12 mouse cellular contexts compared by ENCODE assay signal in genomic region chr16:91085239-91085825, GRCm38 (mm10). TPM values are rescaled to one million over a fixed set of nuclear protein-coding genes. Genes with fewer than 3 reads are reported as not detected.
DNase-seq lines count a peak whose midpoint lies in the region; ATAC-seq and TF ChIP-seq lines count a peak whose summit lies in the region.
"Had no signal": no experiment of that assay in that cellular context is flagged by ENCODE, and none has a peak within 500 bp of the region (broad histone marks: within the 10 kb centered on the region; RNA-seq: fewer than 3 reads in every experiment).

No protein-coding gene starts in this region.

- no peak for TF ChIP-seq POLR2A in lung, adult 2 months (IDR thresholded peaks at IDR 0.05; ENCODE audit: borderline replicate concordance, extremely low read depth, low read depth, low read length)

- ATAC-seq in forebrain, embryonic 15.5 days (replicated peaks), result peak; percentile 59
- no peak for ATAC-seq in forebrain, embryonic 11.5 days (replicated peaks; ENCODE audit: low FRiP score)
- peak; percentile 31; the same call in 1 of the 2 replicates for ATAC-seq in lung, embryonic 14.5 days (ENCODE audit: insufficient read depth)
- peak; percentile 75 for ATAC-seq in forebrain, embryonic 16.5 days
- ATAC-seq in liver, embryonic 16.5 days (ENCODE audit: low read depth), result no peak
- ATAC-seq: midbrain, embryonic 15.5 days had no signal

- H3K27ac ChIP-seq in forebrain, embryonic 15.5 days (replicated peaks), result no peak overlapping the region
- no peak overlapping the region for H3K27ac ChIP-seq in forebrain, embryonic 11.5 days (ENCODE audit: low read depth, low read length)
- no peak overlapping the region for H3K27ac ChIP-seq in lung, embryonic 14.5 days (ENCODE audit: low read depth)
- no peak overlapping the region for H3K27ac ChIP-seq in forebrain, embryonic 16.5 days (ENCODE audit: low read length)
- peak overlapping the region; percentile 35 for H3K27ac ChIP-seq in liver, embryonic 16.5 days (ENCODE audit: low read length)
- H3K27ac ChIP-seq: midbrain, embryonic 15.5 days had no signal

- DNase-seq in forebrain, embryonic 11.5 days (ENCODE audit: low spot score), result no peak
- peak; percentile 64 for DNase-seq in lung, embryonic 14.5 days
- no peak for DNase-seq in lung, adult 2 months
- DNase-seq in urinary bladder, postnatal 10 days (ENCODE audit: low spot score), result no peak
- DNase-seq: right cerebral cortex, postnatal 14 days had no signal

- WGBS in forebrain, embryonic 15.5 days, result 47% methylated on average over 17 of the region's 17 CpGs
- WGBS in forebrain, embryonic 11.5 days, result 75% methylated on average over 17 of the region's 17 CpGs
- WGBS in lung, embryonic 14.5 days, result 42% methylated on average over 17 of the region's 17 CpGs
- 47% methylated on average over 17 of the region's 17 CpGs for WGBS in lung, adult 2 months
- WGBS in forebrain, embryonic 16.5 days, result 50% methylated on average over 17 of the region's 17 CpGs
- 76% methylated on average over 17 of the region's 17 CpGs for WGBS in liver, embryonic 16.5 days (ENCODE audit: insufficient replicate concordance)

- no peak overlapping the region for H3K9ac ChIP-seq in forebrain, embryonic 15.5 days (replicated peaks)
- no peak overlapping the region for H3K9ac ChIP-seq in forebrain, embryonic 11.5 days (ENCODE audit: low read length)
- H3K9ac ChIP-seq in lung, embryonic 14.5 days, result no peak overlapping the region
- H3K9ac ChIP-seq in forebrain, embryonic 16.5 days (replicated peaks; ENCODE audit: low read depth, low read length), result no peak overlapping the region
- H3K9ac ChIP-seq in liver, embryonic 16.5 days (ENCODE audit: low read depth, low read length), result no peak overlapping the region; the same call in 1 of the 2 replicates
- H3K9ac ChIP-seq: midbrain, embryonic 15.5 days had no signal

- peaks cover 4% of the 10 kb centered on the region; the same call in 1 of the 2 replicates for H3K27me3 ChIP-seq in forebrain, embryonic 15.5 days
- peaks cover 2% of the 10 kb centered on the region; the same call in 1 of the 2 replicates for H3K27me3 ChIP-seq in forebrain, embryonic 11.5 days (ENCODE audit: control insufficient read depth, insufficient read depth, low read length)
- no peaks in the 10 kb centered on the region for H3K27me3 ChIP-seq in lung, embryonic 14.5 days (ENCODE audit: insufficient read depth, low read length)
- H3K27me3 ChIP-seq in forebrain, embryonic 16.5 days (replicated peaks; ENCODE audit: control insufficient read depth, insufficient read depth, low read length), result 0 out of 2 replicates have a peak, but pooled peaks cover 3% of the 10 kb centered on the region
- no peaks in the 10 kb centered on the region for H3K27me3 ChIP-seq in liver, embryonic 16.5 days (ENCODE audit: control insufficient read depth, insufficient read depth, low read depth, low read length)

- no peak for TF ChIP-seq CTCF in lung, embryonic 14.5 days (IDR thresholded peaks at IDR 0.05; ENCODE audit: low read depth)
- TF ChIP-seq CTCF in lung, adult 2 months (IDR thresholded peaks at IDR 0.05; ENCODE audit: insufficient read depth, low read length), result no peak

- H3K4me3 ChIP-seq in forebrain, embryonic 15.5 days, result peak overlapping the region; percentile 6; the same call in 1 of the 2 replicates
- H3K4me3 ChIP-seq in forebrain, embryonic 11.5 days (ENCODE audit: low read depth, low read length), result no peak overlapping the region
- no peak overlapping the region for H3K4me3 ChIP-seq in lung, embryonic 14.5 days (ENCODE audit: low read depth, low read length)
- no peak overlapping the region for H3K4me3 ChIP-seq in lung, adult 2 months (replicated peaks; ENCODE audit: extremely low read depth, low read depth, low read length)
- no peak overlapping the region for H3K4me3 ChIP-seq in forebrain, embryonic 16.5 days (replicated peaks; ENCODE audit: low read length)
- H3K4me3 ChIP-seq in liver, embryonic 16.5 days (ENCODE audit: low read depth, low read length), result no peak overlapping the region
- H3K4me3 ChIP-seq: midbrain, embryonic 15.5 days had no signal

- H3K9me3 ChIP-seq in forebrain, embryonic 15.5 days, result no peaks in the 10 kb centered on the region
- no peaks in the 10 kb centered on the region for H3K9me3 ChIP-seq in forebrain, embryonic 11.5 days (ENCODE audit: control insufficient read depth, low read length)
- H3K9me3 ChIP-seq in lung, embryonic 14.5 days (ENCODE audit: low read depth, low read length), result no peaks in the 10 kb centered on the region
- H3K9me3 ChIP-seq in forebrain, embryonic 16.5 days (ENCODE audit: control insufficient read depth, low read length), result no peaks in the 10 kb centered on the region
- H3K9me3 ChIP-seq in liver, embryonic 16.5 days (replicated peaks; ENCODE audit: control insufficient read depth, low read length), result peaks cover 4% of the 10 kb centered on the region; the same call in 1 of the 2 replicates
- H3K9me3 ChIP-seq: midbrain, embryonic 15.5 days had no signal

- peak overlapping the region; percentile 34 for H3K4me2 ChIP-seq in forebrain, embryonic 15.5 days (replicated peaks)
- no peak overlapping the region for H3K4me2 ChIP-seq in forebrain, embryonic 11.5 days (ENCODE audit: low read depth, low read length, severe bottlenecking)
- no peak overlapping the region for H3K4me2 ChIP-seq in lung, embryonic 14.5 days
- peak overlapping the region; percentile 36 for H3K4me2 ChIP-seq in forebrain, embryonic 16.5 days (ENCODE audit: low read length)
- no peak overlapping the region for H3K4me2 ChIP-seq in liver, embryonic 16.5 days (ENCODE audit: low read depth, low read length)
- H3K4me2 ChIP-seq: midbrain, embryonic 15.5 days had no signal

- H3K36me3 ChIP-seq in forebrain, embryonic 15.5 days, result no peaks in the 10 kb centered on the region
- H3K36me3 ChIP-seq in forebrain, embryonic 11.5 days (ENCODE audit: control insufficient read depth, insufficient read depth, low read length), result no peaks in the 10 kb centered on the region
- H3K36me3 ChIP-seq in lung, embryonic 14.5 days (ENCODE audit: insufficient read depth), result no peaks in the 10 kb centered on the region
- H3K36me3 ChIP-seq in forebrain, embryonic 16.5 days (ENCODE audit: control insufficient read depth, insufficient read depth), result no peaks in the 10 kb centered on the region
- H3K36me3 ChIP-seq in liver, embryonic 16.5 days (ENCODE audit: control insufficient read depth, insufficient read depth), result no peaks in the 10 kb centered on the region
- H3K36me3 ChIP-seq: G1E; midbrain, embryonic 15.5 days had no signal

- peaks cover 19% of the 10 kb centered on the region for H3K4me1 ChIP-seq in forebrain, embryonic 15.5 days
- H3K4me1 ChIP-seq in forebrain, embryonic 11.5 days (replicated peaks; ENCODE audit: control insufficient read depth, insufficient read depth, low read length), result no peaks in the 10 kb centered on the region; the same call in 1 of the 2 replicates
- no peaks in the 10 kb centered on the region; the same call in 1 of the 2 replicates for H3K4me1 ChIP-seq in lung, embryonic 14.5 days (ENCODE audit: insufficient read depth)
- H3K4me1 ChIP-seq in lung, adult 2 months (ENCODE audit: control insufficient read depth, insufficient read depth, low read length), result no peaks in the 10 kb centered on the region
- peaks cover 12% of the 10 kb centered on the region for H3K4me1 ChIP-seq in forebrain, embryonic 16.5 days (replicated peaks; ENCODE audit: control insufficient read depth, insufficient read depth, low read length)
- peaks cover 40% of the 10 kb centered on the region for H3K4me1 ChIP-seq in liver, embryonic 16.5 days (ENCODE audit: control insufficient read depth, low read depth, low read length)
- H3K4me1 ChIP-seq: midbrain, embryonic 15.5 days had no signal

RNA-seq across cellular contexts. Expression of gene 4932438H23Rik, which starts 9.6 kb away (rescaled TPM):
- 0.60 and 0.89 TPM in 2 replicates for polyA plus RNA-seq in forebrain, embryonic 15.5 days (2015; fragmentation: Nextera tagmentation; extraction: Ambion mirVana)
- 0.17 TPM in 1 of 2 replicates, not detected in the other for polyA plus RNA-seq in forebrain, embryonic 11.5 days (2014; fragmentation: Nextera tagmentation; extraction: Ambion mirVana)
- polyA plus RNA-seq in lung, embryonic 14.5 days (2014; fragmentation: Nextera tagmentation; extraction: Ambion mirVana), result 0.11 TPM in 1 of 2 replicates, not detected in the other
- 0.23 and 0.30 TPM in 2 replicates for polyA plus RNA-seq in lung, adult 2 months (2012; rRNA removed)
- 0.32 and 0.39 TPM in 2 replicates for polyA plus RNA-seq in forebrain, embryonic 16.5 days (2015; fragmentation: Nextera tagmentation; extraction: Ambion mirVana)
- polyA plus RNA-seq in liver, embryonic 16.5 days (2015; fragmentation: Nextera tagmentation; extraction: Ambion mirVana), result not detected in 2 replicates
- polyA plus RNA-seq: intestine, embryonic 14.5 days; limb, embryonic 11.5 days had no signal

RNA-seq across cellular contexts. Expression of gene Paxbp1, which starts 41.0 kb away (rescaled TPM):
- polyA plus RNA-seq in forebrain, embryonic 15.5 days (2015; fragmentation: Nextera tagmentation; extraction: Ambion mirVana), result 79.5 and 86.3 TPM in 2 replicates
- 93.0 and 109 TPM in 2 replicates for polyA plus RNA-seq in forebrain, embryonic 11.5 days (2014; fragmentation: Nextera tagmentation; extraction: Ambion mirVana)
- polyA plus RNA-seq in lung, embryonic 14.5 days (2014; fragmentation: Nextera tagmentation; extraction: Ambion mirVana), result 62.4 and 66.4 TPM in 2 replicates
- polyA plus RNA-seq in lung, adult 2 months (2012; rRNA removed), result 12.2 and 21.7 TPM in 2 replicates
- 91.7 and 96.0 TPM in 2 replicates for polyA plus RNA-seq in forebrain, embryonic 16.5 days (2015; fragmentation: Nextera tagmentation; extraction: Ambion mirVana)
- 15.4 and 18.3 TPM in 2 replicates for polyA plus RNA-seq in liver, embryonic 16.5 days (2015; fragmentation: Nextera tagmentation; extraction: Ambion mirVana)

Comparison
In these comparisons a context has a peak if more than half of its experiments do, and no peak if none do; other contexts are left out.
1. ATAC-seq: peak in forebrain, embryonic 15.5 days (single experiment), lung, embryonic 14.5 days (single experiment) and forebrain, embryonic 16.5 days (single experiment); none in forebrain, embryonic 11.5 days (single experiment) and liver, embryonic 16.5 days (single experiment).
2. H3K4me2 ChIP-seq: peak in forebrain, embryonic 15.5 days (single experiment) and forebrain, embryonic 16.5 days (single experiment); none in forebrain, embryonic 11.5 days (single experiment), lung, embryonic 14.5 days (single experiment) and liver, embryonic 16.5 days (single experiment).